Mouse (Mus musculus) forebrain, embryonic 15.5 days (tissue): ENCODE results near the gene Capn11. TPM values are rescaled to one million over a fixed set of nuclear protein-coding genes. Genes with fewer than 3 reads are reported as not detected.

Source experiments
- ATAC-seq: fragments of 200-750 bp; cut with Nextera tagmentation; replicated peaks from 2 replicates; pipeline ENCODE4 v1.8.0; 2017; ENCODE audit warnings: mild to moderate bottlenecking, moderate TSS enrichment, moderate library complexity
- H3K27ac ChIP-seq: fragments of 300-500 bp; sonication (generic); replicated peaks from 2 replicates; pipeline ENCODE4 v1.5.1; 2015; ENCODE audit warnings: mild to moderate bottlenecking, inconsistent platforms
- H3K27me3 ChIP-seq: fragments of 300-500 bp; sonication (generic); 2 replicates; pipeline ENCODE4 v1.6.1; 2015; ENCODE audit warnings: inconsistent platforms
- H3K36me3 ChIP-seq: fragments of 300-500 bp; sonication (generic); 2 replicates; pipeline ENCODE4 v1.6.1; 2015; ENCODE audit warnings: mild to moderate bottlenecking, inconsistent platforms
- H3K4me1 ChIP-seq: fragments of 300-500 bp; sonication (generic); 2 replicates; pipeline ENCODE4 v1.6.1; 2015; ENCODE audit warnings: inconsistent platforms
- H3K4me2 ChIP-seq: fragments of 300-500 bp; sonication (generic); replicated peaks from 2 replicates; pipeline ENCODE4 v1.6.1; 2015; ENCODE audit warnings: mild to moderate bottlenecking, inconsistent platforms
- H3K4me3 ChIP-seq: fragments of 300-500 bp; sonication (generic); 2 replicates; pipeline ENCODE4 v1.5.1; 2015; ENCODE audit warnings: mild to moderate bottlenecking, inconsistent platforms
- H3K9ac ChIP-seq: fragments of 300-500 bp; sonication (generic); replicated peaks from 2 replicates; pipeline ENCODE4 v1.6.1; 2015; ENCODE audit warnings: mild to moderate bottlenecking, inconsistent platforms
- H3K9me3 ChIP-seq: fragments of 300-500 bp; sonication (generic); 2 replicates; pipeline ENCODE4 v1.6.1; 2016; ENCODE audit warnings: inconsistent platforms
- WGBS: fragments of 180-500 bp; shearing (Covaris S2); methylation state at CpG from one replicate; pipeline ENCODE4 v1.1.7; 2015; ENCODE audit warnings: mixed read lengths; 5-methylcytosine and 5-hydroxymethylcytosine counted together
- polyA plus RNA-seq: library from polyadenylated mRNA; unstranded; fragments of >200 nt; fragmentation: Nextera tagmentation; extraction: Ambion mirVana; gene quantifications from 2 replicates; pipeline ENCODE4 v1.2.1, GENCODE M21; 2015

Capn11 gene
- polyA plus RNA-seq, 1 experiment from 2014 or later = 0.83 TPM

DNA sequence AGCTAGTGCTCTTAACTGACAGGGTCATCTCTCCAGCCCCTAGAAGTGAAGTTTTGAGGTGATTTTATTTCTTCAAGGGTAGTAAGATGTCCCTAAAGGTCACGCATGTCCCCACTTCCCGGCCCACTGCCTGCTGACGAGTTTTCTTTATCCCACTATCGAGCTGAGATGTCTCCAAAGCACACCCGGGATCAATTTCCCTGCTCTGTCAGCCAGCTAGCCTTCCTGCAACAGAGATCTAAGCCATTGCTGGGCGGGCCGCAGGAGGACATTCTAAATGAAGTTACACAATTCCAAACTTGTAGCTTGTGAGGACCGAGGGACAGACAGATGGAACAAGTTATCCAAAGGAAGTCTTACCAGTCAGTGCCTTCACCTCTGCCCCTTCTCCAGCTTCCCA, 58.9 kb downstream of the Capn11 start:
- WGBS = 65% methylated on average over 8 of the region's 8 CpGs

DNA sequence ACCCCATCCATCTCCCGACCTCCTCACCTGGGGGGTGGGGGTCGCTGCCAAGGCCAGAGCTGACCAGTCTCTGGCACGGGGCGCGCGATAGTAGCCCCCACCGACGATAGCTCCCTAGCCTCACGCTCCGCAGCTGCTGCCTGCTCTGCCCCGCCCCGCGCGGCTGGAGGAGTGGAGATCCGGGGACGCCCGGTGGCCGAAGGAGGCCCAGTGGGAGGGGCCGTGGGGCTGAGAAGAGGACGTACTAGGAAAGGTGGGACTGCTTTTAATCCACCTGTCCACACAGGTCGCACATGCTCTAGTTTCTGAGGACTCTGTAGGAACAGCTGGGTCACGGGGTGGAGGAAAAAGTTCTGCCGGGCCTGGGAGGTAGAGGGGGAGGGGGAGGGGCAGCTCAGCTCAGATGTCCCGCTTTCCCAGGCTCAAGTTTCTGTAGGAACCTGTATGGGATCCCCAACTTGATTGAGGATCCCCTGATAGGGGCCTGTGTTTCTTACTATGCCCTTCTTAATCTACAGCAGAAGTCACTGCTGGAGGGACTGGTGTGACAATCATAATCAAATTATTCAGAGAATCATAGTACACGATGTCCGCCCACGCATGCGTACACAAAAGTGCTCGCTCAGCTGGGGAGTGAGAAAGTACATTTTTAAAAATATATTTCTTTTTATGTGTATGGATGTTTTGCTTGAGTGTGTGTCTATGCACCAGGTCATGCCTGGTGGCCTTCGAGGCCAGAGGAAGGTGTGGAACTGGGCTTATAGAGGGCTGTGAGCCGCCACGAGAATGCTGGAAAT, 59.5 kb downstream of the Capn11 start, which contains the start of gene Slc29a1:
Gene Slc29a1, minus strand, starts transcription at position 161 of the 797 bp plus-strand sequence.
- Histone ChIP-seq H3K9ac (0 out of 2 replicates have a peak within 1 kb of the TSS, but pooled peaks have one; percentile 19), H3K27me3 (peaks cover 26% of the 10 kb centered on the region), H3K36me3 (no peaks in the 10 kb centered on the region), H3K4me1 (peaks cover 39% of the 10 kb centered on the region), H3K4me2 (peak within 1 kb of the TSS; percentile 42), H3K27ac (0 out of 2 replicates have a peak within 1 kb of the TSS, but pooled peaks have one; percentile 8), H3K9me3 (no peaks in the 10 kb centered on the region), H3K4me3 (peak within 1 kb of the TSS; percentile 7; the same call in 1 of the 2 replicates)
- 15% methylated on average over 32 of the region's 32 CpGs for WGBS
- no peak for ATAC-seq

More for the DNA sequence above, 58.9 kb downstream of the Capn11 start:
- H3K27ac ChIP-seq = no peak overlapping the region
- no peaks in the 10 kb centered on the region for H3K9me3 ChIP-seq
- H3K9ac ChIP-seq = no peak overlapping the region
- H3K36me3 ChIP-seq = no peaks in the 10 kb centered on the region
- H3K4me1 ChIP-seq = peaks cover 33% of the 10 kb centered on the region
- H3K4me2 ChIP-seq = no peak overlapping the region
- ATAC-seq = no peak
- H3K4me3 ChIP-seq = no peak overlapping the region
- H3K27me3 ChIP-seq = peaks cover 26% of the 10 kb centered on the region

DNA sequence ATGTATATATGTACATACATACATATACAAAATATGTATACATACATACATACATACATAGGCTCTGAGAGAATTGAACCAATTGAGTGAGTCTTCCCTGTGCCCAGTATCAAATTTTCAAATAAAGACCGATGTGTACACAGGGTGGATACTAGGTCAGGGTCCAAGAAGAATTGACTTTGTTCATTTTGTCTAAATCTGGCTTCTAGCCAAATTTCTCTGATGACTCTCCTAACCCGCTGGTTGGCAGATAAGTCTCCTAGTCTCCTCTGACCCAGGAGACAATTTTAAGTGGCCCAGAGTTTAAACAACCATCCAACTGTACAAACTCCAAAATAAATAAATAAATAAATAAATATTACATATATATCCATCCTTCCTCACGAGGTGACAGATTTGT, 60.2 kb downstream of the Capn11 start:
- H3K4me3 ChIP-seq = no peak overlapping the region
- H3K4me2 ChIP-seq = peak overlapping the region; percentile 42; the same call in 1 of the 2 replicates
- H3K9me3 ChIP-seq = no peaks in the 10 kb centered on the region
- H3K36me3 ChIP-seq = no peaks in the 10 kb centered on the region
- H3K4me1 ChIP-seq = peaks cover 46% of the 10 kb centered on the region
- no peak for ATAC-seq
- 49% methylated on average over 3 of the region's 3 CpGs for WGBS
- peaks cover 26% of the 10 kb centered on the region for H3K27me3 ChIP-seq
- 0 out of 2 replicates have a peak overlapping the region, but pooled peaks have one; percentile 19 for H3K9ac ChIP-seq
- H3K27ac ChIP-seq = no peak overlapping the region

DNA sequence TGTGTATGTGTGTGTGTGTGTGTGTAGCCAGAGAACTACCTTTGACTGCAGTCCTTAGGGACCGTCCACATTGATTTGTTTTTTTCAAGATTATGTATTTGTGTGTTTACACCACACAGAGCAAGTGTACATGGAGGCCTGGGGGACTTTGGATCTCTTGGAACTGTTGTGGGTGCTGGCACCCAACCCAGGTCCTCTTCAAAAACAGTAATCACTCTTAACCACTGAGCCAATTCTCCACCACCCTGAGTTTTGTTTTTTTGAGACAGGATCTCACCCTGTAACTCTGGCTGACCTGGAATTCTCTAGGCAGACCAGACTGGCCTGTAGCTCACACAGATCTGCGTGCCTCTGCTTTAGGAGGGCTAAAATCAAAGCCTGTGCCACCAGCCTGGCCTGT, 60.7 kb downstream of the Capn11 start:
- peaks cover 51% of the 10 kb centered on the region for H3K4me1 ChIP-seq

DNA sequence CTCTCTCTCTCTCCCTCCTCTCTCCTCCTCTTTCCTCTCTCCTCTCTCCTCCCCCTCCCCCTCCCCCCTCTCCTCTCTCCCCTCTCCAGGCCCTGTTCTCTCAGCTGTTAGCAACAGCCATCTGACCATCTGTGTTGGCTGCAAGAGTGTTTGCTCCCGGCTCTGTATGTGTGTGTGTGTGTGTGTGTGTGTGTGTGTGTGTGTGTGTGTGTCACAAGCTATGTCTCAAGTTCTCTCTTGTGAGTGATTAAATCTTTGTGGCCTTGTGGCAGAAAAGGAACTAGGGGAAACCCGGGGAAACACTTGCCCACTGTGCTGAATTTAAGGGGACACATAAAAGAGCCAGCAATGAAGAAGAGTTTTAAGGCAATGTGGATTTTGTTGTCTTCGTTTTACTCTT, 61.3 kb downstream of the Capn11 start:
- peaks cover 56% of the 10 kb centered on the region for H3K4me1 ChIP-seq
- WGBS = 41% methylated on average over 3 of the region's 3 CpGs
- no peak overlapping the region for H3K4me3 ChIP-seq
- no peak overlapping the region for H3K9ac ChIP-seq
- H3K27ac ChIP-seq = 0 out of 2 replicates have a peak overlapping the region, but pooled peaks have one; percentile 8
- peaks cover 26% of the 10 kb centered on the region for H3K27me3 ChIP-seq
- ATAC-seq = peak; percentile 30; the same call in 1 of the 2 replicates
- H3K4me2 ChIP-seq = no peak overlapping the region
- no peaks in the 10 kb centered on the region for H3K36me3 ChIP-seq
- H3K9me3 ChIP-seq = no peaks in the 10 kb centered on the region

More for the DNA sequence above, 60.7 kb downstream of the Capn11 start:
- Histone ChIP-seq H3K36me3 (no peaks in the 10 kb centered on the region), H3K4me3 (no peak overlapping the region), H3K9me3 (no peaks in the 10 kb centered on the region), H3K9ac (no peak overlapping the region), H3K27ac (0 out of 2 replicates have a peak overlapping the region, but pooled peaks have one; percentile 8), H3K27me3 (peaks cover 26% of the 10 kb centered on the region), H3K4me2 (no peak overlapping the region)
- whole genome bisulfite sequencing = 71% methylated on average over 2 of the region's 2 CpGs
- ATAC-seq = no peak

DNA sequence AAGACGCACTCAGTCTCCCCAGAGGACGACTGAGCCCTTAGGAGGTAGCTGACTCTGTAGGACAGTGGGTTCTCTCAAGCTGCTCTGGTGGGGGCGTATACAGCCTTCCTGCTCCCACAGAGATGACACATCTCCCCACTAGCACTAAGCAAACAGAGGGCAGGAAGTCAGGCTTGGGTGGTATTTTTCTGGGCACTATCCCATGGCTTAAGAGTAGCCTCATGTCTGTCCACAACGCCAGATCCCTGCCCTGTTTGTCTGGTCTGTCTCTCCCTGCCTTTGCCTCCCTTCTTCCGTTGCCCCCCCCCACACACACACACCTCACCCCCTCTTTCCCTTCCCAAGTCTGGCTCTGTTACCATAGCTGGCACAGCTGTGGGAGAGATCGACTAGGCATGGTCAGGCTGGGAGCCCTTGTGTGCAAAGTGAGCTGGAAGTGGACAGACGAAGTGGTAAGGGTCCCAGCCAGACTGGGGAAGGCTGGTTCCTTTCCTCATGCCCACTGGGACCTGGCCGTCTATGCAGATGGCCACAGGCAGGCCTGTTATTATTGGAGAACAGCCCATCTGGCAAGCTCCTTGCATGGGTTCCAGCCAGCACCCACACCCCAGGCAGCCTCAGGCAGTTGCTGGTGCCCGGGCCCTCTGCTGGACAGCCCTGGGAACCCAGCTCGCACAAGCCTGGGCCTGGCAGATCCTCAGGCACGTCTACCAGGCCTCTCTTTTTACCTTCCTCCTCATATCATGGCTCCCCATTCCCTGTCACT, 62.3 kb downstream of the Capn11 start:
- H3K4me1 ChIP-seq = peaks cover 64% of the 10 kb centered on the region
- H3K36me3 ChIP-seq = no peaks in the 10 kb centered on the region
- H3K27me3 ChIP-seq = peaks cover 20% of the 10 kb centered on the region
- H3K4me2 ChIP-seq = no peak overlapping the region
- no peak overlapping the region for H3K9ac ChIP-seq
- 22% methylated on average over 11 of the region's 11 CpGs for WGBS
- H3K4me3 ChIP-seq = no peak overlapping the region
- ATAC-seq = peak; percentile 34
- peak overlapping the region; percentile 71 for H3K27ac ChIP-seq
- no peaks in the 10 kb centered on the region for H3K9me3 ChIP-seq

DNA sequence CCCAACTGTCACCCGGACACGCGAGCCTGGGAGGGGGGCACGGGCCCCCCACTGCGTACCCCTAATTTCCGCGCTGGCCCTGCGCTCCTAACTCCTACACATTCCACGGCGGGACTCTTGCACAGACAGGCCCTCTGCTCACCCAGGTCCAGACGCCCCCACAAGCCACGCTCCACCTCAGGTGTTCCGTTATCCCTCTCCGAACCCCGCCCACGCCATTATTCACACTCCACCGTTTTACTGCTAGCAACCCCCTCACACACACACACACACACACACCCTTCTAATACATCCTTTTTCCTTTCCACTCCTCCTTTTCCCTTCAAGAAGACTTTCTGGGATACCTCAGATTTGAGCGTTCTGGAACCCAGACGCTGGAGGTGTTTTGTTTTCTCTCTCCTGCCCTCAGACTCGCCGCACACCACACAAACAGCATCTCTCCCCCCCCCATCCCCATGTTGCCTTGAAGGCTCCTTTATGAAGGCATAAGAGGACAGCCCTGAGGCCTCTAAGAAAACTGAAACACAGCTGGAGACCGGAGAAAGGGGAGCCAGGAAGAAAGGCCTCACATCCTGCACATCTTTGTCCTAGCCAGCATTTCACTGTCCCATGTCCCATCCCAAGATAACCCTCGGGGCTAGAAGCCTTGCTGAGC, 63.3 kb downstream of the Capn11 start:
- Histone ChIP-seq H3K4me1 (peaks cover 64% of the 10 kb centered on the region), H3K4me2 (peak overlapping the region; percentile 94), H3K9me3 (no peaks in the 10 kb centered on the region), H3K27me3 (peaks cover 11% of the 10 kb centered on the region; the same call in 1 of the 2 replicates), H3K36me3 (no peaks in the 10 kb centered on the region), H3K4me3 (peak overlapping the region; percentile 55), H3K9ac (peak overlapping the region; percentile 51), H3K27ac (peak overlapping the region; percentile 71)
- WGBS = 4% methylated on average over 23 of the region's 23 CpGs
- ATAC-seq = peak; percentile 9

DNA sequence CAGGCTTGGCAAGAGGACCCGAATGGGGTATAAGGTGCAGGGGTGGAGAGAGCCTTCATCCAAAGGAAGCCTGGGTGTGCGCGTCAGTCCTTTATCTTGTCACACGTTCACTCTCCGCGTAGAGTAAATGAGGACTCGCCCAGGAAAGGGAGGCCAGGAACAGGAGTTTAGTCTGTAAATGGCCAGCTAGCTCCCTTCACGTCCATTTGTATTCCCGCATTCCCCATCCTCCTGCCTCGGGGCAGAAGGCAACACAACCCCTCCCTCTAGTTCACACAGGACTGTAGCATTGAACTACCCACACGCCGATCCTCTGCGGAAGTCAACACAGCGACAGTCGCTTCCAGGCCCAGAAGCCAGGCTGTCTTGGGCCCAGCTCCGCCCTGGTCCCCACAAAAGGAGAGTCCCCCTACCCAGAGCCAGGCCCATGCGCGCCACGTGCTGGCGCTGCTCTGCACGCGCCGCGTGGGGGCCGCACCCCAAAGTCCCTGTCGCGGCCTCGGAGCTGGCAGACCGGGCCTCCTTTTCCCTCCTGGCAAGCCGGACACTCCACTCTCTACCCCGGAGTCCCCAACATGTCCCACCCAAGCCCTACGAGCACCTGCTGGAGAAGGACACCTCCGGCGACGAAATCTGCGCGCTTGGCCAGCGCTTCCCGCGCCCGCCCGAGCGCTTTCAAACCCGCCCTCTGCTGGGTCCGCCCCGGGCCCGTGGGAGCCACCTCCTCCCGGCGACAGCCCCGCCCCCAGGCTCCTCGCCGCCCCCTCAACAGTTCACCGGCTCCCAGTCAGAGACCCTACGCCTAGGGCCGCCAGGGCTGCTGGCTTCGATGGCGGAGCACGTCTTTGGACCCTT, 64.0 kb downstream of the Capn11 start:
- peak overlapping the region; percentile 51 for H3K9ac ChIP-seq
- H3K27ac ChIP-seq = peak overlapping the region; percentile 71
- H3K27me3 ChIP-seq = peaks cover 6% of the 10 kb centered on the region; the same call in 1 of the 2 replicates
- H3K4me1 ChIP-seq = peaks cover 64% of the 10 kb centered on the region
- ATAC-seq = peak; percentile 83
- under 1% methylated on average over 58 of the region's 58 CpGs for WGBS
- peak overlapping the region; percentile 55 for H3K4me3 ChIP-seq
- H3K4me2 ChIP-seq = peak overlapping the region; percentile 94
- H3K36me3 ChIP-seq = no peaks in the 10 kb centered on the region
- H3K9me3 ChIP-seq = no peaks in the 10 kb centered on the region

DNA sequence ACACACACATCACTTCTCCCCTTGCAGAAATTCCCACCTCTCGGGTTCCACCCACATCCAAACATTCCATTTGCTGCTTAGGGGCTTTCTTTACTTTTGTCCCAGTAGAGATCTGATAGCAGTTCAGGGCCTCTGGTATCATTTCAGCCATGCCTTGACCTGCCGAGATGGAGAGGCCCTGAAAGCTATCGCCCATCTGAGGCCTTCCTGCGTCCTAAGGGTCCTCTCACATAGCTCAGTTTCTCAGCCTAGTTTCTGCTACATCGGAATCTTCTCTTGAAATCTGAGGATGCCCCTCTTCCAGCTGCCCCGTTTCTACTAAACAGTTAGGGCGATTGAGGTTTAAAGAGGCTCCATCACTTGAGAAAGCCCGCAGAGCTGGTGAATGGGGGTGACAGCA, 64.9 kb downstream of the Capn11 start:
- Histone ChIP-seq H3K27ac (no peak overlapping the region), H3K4me1 (peaks cover 58% of the 10 kb centered on the region), H3K4me2 (peak overlapping the region; percentile 94), H3K9me3 (no peaks in the 10 kb centered on the region), H3K27me3 (no peaks in the 10 kb centered on the region), H3K4me3 (peak overlapping the region; percentile 55), H3K9ac (peak overlapping the region; percentile 51; the same call in 1 of the 2 replicates), H3K36me3 (no peaks in the 10 kb centered on the region)
- ATAC-seq = no peak
- 50% methylated on average over 8 of the region's 8 CpGs for WGBS

DNA sequence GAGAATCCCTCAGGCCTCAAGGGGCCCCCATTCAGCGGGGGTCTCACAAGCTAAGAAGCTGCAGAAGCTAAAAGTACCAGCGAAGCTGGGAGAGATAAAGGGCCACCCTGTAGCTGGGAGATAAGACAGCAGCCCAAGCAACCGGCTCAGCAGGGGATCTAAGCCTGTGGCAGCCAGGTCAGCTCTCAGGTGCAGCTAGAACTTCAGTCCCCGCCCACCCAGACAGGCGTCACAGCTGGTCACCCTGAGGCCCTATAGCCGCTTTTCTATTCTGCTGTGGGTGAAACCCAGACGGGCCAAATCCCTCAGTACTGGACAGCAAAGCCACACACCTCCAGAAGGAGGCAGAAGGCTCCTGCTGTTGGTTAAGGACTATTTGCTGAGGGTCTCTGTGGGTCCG, 65.6 kb downstream of the Capn11 start:
- H3K27me3 ChIP-seq = no peaks in the 10 kb centered on the region
- no peak overlapping the region for H3K9ac ChIP-seq
- no peaks in the 10 kb centered on the region for H3K36me3 ChIP-seq
- H3K4me2 ChIP-seq = peak overlapping the region; percentile 94; the same call in 1 of the 2 replicates
- no peak overlapping the region for H3K27ac ChIP-seq
- 35% methylated on average over 8 of the region's 8 CpGs for WGBS
- H3K9me3 ChIP-seq = no peaks in the 10 kb centered on the region
- no peak for ATAC-seq
- H3K4me3 ChIP-seq = no peak overlapping the region
- peaks cover 53% of the 10 kb centered on the region for H3K4me1 ChIP-seq
